Mouse (Mus musculus) thymus, adult 2 months (tissue): ENCODE results near the gene Creb3l1. TPM values are rescaled to one million over a fixed set of nuclear protein-coding genes. Genes with fewer than 3 reads are reported as not detected.

Source experiments
- DNase-seq: peaks from one replicate; pipeline ENCODE4 v3.0.0; 2021
- H3K27ac ChIP-seq: fragments of 200-500 bp; 2 replicates; pipeline ENCODE4 v1.5.1; 2012; ENCODE audit warnings: low read length, control low read depth; ENCODE audit not compliant: control insufficient read depth, insufficient read depth
- H3K27me3 ChIP-seq: fragments of 200-500 bp; 2 replicates; pipeline ENCODE4 v1.6.1; 2012; ENCODE audit warnings: mild to moderate bottlenecking, low read length, moderate library complexity, mixed read lengths; ENCODE audit not compliant: control insufficient read depth, insufficient read depth
- H3K36me3 ChIP-seq: fragments of 200-500 bp; 2 replicates; pipeline ENCODE4 v1.6.1; 2012; ENCODE audit warnings: mild to moderate bottlenecking, low read length, moderate library complexity; ENCODE audit not compliant: control insufficient read depth, insufficient read depth
- H3K4me1 ChIP-seq: fragments of 200-500 bp; replicated peaks from 2 replicates; pipeline ENCODE4 v1.6.1; 2012; ENCODE audit warnings: low read length; ENCODE audit not compliant: control insufficient read depth, insufficient read depth
- H3K4me3 ChIP-seq: fragments of 200-500 bp; 2 replicates; pipeline ENCODE4 v1.5.1; 2012; ENCODE audit warnings: mild to moderate bottlenecking, low read length, control low read depth, moderate library complexity; ENCODE audit not compliant: control insufficient read depth, insufficient read depth
- CTCF ChIP-seq: fragments of 200-500 bp; IDR thresholded peaks from 2 replicates; pipeline ENCODE4 v1.5.1; 2012; ENCODE audit warnings: mild to moderate bottlenecking, control low read depth, low read length, moderate library complexity, borderline replicate concordance; ENCODE audit not compliant: control insufficient read depth, poor library complexity, insufficient read depth; ENCODE audit errors: extremely low read depth
- POLR2A ChIP-seq: fragments of 200-500 bp; IDR thresholded peaks from 2 replicates; pipeline ENCODE4 v1.6.1; 2012; ENCODE audit warnings: mild to moderate bottlenecking, low read length, control low read depth, moderate library complexity; ENCODE audit not compliant: control insufficient read depth, poor library complexity, insufficient read depth; ENCODE audit errors: extremely low read depth
- WGBS: fragments of 180-500 bp; shearing (Covaris S2); methylation state at CpG from one replicate; pipeline ENCODE4 v1.1.7; 2018; 5-methylcytosine and 5-hydroxymethylcytosine counted together
- polyA plus RNA-seq: library from polyadenylated mRNA; depleted of rRNA; stranded (reverse); fragments of >200 nt; gene quantifications from 2 replicates; pipeline ENCODE4 v1.2.3, GENCODE M21; 2012

Gene Creb3l1
- polyA plus RNA-seq, 1 experiment = 1.8 TPM

DNA sequence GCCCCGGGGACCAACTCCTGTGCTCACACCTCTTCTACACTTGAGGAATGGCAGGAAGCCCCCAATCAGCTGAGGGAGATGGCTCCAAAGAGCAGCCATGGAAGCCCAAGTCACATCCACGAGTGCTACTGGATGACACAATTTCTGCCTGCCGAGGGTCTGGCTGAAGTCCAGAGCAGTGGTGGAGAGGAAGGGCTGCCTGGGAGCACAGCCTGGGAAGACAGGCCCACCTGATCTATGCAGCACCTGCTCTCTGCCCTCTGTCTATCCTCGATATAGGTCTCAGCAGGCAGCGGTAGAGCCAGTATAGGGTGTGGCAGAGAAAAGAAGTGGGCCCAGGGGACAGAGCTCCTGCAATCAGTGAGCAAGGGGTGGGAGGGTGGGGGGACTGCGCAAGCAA is 77.5 kb downstream of the Creb3l1 start:
- H3K36me3 ChIP-seq = peaks cover 23% of the 10 kb centered on the region
- no peak overlapping the region for H3K4me3 ChIP-seq
- no peak for TF ChIP-seq CTCF
- TF ChIP-seq POLR2A = no peak
- no peaks in the 10 kb centered on the region for H3K27me3 ChIP-seq
- no peak overlapping the region for H3K27ac ChIP-seq
- peaks cover 59% of the 10 kb centered on the region for H3K4me1 ChIP-seq
- 54% methylated on average over 6 of the region's 6 CpGs for WGBS
- DNase-seq = no peak

GRCm38 (mm10) chr2:91945483-91945882 is 78.8 kb downstream of the Creb3l1 start, which contains the start of gene Gm9821:
Gene Gm9821 (plus strand): TSS chr2:91945703.
- Histone ChIP-seq H3K4me3 (peak within 1 kb of the TSS; percentile 5; the same call in 1 of the 2 replicates), H3K4me1 (peaks cover 52% of the 10 kb centered on the region), H3K27ac (peak within 1 kb of the TSS; percentile 51), H3K27me3 (no peaks in the 10 kb centered on the region), H3K36me3 (peaks cover 30% of the 10 kb centered on the region)
- TF ChIP-seq POLR2A (no peak), CTCF (no peak)
- 98% methylated on average over 18 of the region's 18 CpGs for WGBS
- no peak for DNase-seq

GRCm38 (mm10) chr2:91944170-91944950 is 79.9 kb downstream of the Creb3l1 start:
- TF ChIP-seq CTCF (peak; percentile 87; the same call in 1 of the 2 replicates), POLR2A (no peak)
- Histone ChIP-seq H3K4me1 (peaks cover 48% of the 10 kb centered on the region), H3K36me3 (peaks cover 41% of the 10 kb centered on the region), H3K4me3 (peak overlapping the region; percentile 5; the same call in 1 of the 2 replicates), H3K27me3 (no peaks in the 10 kb centered on the region), H3K27ac (peak overlapping the region; percentile 51)
- 22% methylated on average over 13 of the region's 13 CpGs for WGBS
- DNase-seq = peak; percentile 87

DNA sequence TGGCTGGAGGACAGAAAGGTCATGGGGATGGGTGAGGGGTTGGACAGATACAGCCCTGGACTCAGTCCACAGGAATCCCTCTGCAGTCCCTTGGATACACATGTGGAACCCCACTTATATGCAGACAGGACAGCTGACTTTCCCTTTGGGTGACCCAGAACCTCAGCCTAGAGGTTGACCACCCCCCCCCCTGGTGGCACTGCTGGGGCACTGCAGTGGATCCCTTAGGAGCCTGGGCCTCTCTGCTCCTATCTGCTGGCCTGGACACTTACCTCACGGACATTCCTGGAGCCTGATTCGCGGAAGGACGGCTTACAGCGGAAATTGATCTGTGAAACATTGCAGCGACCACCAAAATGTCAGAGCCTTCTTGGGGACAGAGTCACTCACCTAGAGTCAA is 81.9 kb downstream of the Creb3l1 start:
- Histone ChIP-seq H3K4me1 (peaks cover 30% of the 10 kb centered on the region), H3K27ac (no peak overlapping the region), H3K27me3 (no peaks in the 10 kb centered on the region), H3K4me3 (no peak overlapping the region), H3K36me3 (peaks cover 61% of the 10 kb centered on the region)
- WGBS = 97% methylated on average over 6 of the region's 6 CpGs
- no peak for DNase-seq
- TF ChIP-seq POLR2A (no peak), CTCF (peak; percentile 75; the same call in 1 of the 2 replicates)

DNA sequence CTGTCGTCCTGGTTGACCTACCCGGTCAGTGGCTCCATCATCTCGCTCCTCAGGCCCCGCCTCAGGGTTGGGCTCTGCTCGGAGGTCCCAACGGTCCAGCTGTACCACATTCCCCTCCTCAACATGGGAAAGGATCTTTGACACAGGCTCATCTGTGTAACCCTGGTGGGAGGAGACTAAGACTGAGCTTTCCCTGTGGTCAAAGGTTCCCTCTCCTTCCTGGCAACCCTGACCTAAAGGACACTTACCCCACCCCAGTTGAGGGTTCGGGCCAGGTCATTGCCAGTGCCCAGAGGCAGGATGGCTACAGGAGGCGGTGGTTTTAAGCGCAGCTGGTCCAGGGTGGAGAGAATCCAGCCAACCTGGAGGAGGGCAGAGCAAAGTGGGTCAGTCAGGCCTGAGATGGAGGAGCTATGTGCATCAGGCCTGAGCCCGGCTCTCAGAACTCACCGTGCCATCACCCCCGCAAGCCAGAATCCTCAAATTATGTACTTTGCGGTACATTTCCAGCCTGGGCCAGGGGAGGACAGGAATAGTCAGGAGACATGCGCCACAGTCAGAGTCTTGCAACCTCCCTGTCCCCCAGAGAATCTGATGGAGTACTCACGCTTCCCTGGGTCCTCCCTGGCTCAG is 84.9 kb downstream of the Creb3l1 start:
- DNase-seq = no peak
- Histone ChIP-seq H3K4me1 (peaks cover 2% of the 10 kb centered on the region), H3K27ac (no peak overlapping the region), H3K27me3 (no peaks in the 10 kb centered on the region), H3K36me3 (peaks cover 85% of the 10 kb centered on the region), H3K4me3 (no peak overlapping the region)
- 96% methylated on average over 15 of the region's 15 CpGs for WGBS
- no peak for TF ChIP-seq CTCF
- TF ChIP-seq POLR2A = no peak

- DNase-seq = no peak
- WGBS = 98% methylated on average over 7 of the region's 7 CpGs
- H3K4me3 ChIP-seq = no peak overlapping the region
- H3K27ac ChIP-seq = no peak overlapping the region
- peaks cover 83% of the 10 kb centered on the region for H3K36me3 ChIP-seq
- peaks cover 22% of the 10 kb centered on the region for H3K4me1 ChIP-seq
- H3K27me3 ChIP-seq = no peaks in the 10 kb centered on the region; the same call in 1 of the 2 replicates
- TF ChIP-seq CTCF (no peak), POLR2A (no peak)
These were observed 88.1 kb downstream of the Creb3l1 start for GRCm38 (mm10) chr2:91936154-91936553.
